Mouse (Mus musculus): ENCODE results near the gene Klhdc9. TPM values are rescaled to one million over a fixed set of nuclear protein-coding genes. Genes with fewer than 3 reads are reported as not detected.

Klhdc9 gene
- total RNA-seq, 1 experiment: 0.85 TPM

DNA sequence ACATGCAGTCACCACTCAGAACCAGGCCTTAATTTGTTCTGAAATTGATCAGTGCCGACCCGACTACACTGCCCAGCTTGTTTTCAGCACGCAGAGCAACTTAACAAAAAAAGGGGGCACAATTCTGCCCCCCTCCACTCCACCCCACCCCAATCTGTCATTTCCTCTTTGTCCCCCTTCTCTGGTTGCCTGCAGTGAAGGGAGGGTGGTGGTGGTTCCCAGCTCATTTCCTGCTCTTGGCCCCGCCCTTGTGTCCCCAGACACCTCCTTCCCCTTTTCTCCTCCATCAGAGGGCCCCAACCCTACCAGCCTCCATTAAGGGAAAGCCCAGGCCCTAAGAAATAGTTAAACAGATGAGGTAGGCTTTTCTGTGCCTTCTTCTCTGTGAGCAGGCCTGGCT, 29.5 kb upstream of the Klhdc9 start:
- in situ Hi-C loops (cut with MboI; ENCODE audit: low sequenced_read_pairs in 2 of 2, unreplicated experiment in 2 of 2): no loop called here
- Histone ChIP-seq H3K9me3 (ENCODE audit: control insufficient read depth, insufficient read depth, low read depth, low read length) (no peaks in the 10 kb centered on the region), H3K4me1 (ENCODE audit: control insufficient read depth in 2 of 2, insufficient read depth in 2 of 2, low read length in 2 of 2, poor library complexity in 1 of 2) (peaks cover 5 to 31% of the 10 kb centered on the region in 2 experiments; a peak in 3 of 4 replicates), H3K9ac (ENCODE audit: insufficient read depth, low read depth, low read length, poor library complexity, severe bottlenecking) (no peak overlapping the region), H3K27ac (ENCODE audit: insufficient read depth, low read depth, low read length, poor library complexity, severe bottlenecking) (0 out of 2 replicates have a peak overlapping the region, but pooled peaks have one; percentile 8), H3K36me3 (ENCODE audit: control insufficient read depth, insufficient read depth, low read length, poor library complexity, severe bottlenecking) (no peaks in the 10 kb centered on the region), H3K4me3 (ENCODE audit: insufficient read depth in 1 of 2, low read depth in 1 of 2, low read length in 2 of 2, poor library complexity in 1 of 2, severe bottlenecking in 1 of 2) (peak overlapping the region; percentile 27 to 32; a peak in 2 of 4 replicates)
- TF ChIP-seq MAFK (IDR thresholded peaks at IDR 0.05; ENCODE audit: insufficient read depth, low read depth, low read length) (no peak), HCFC1 (IDR thresholded peaks at IDR 0.05; ENCODE audit: borderline replicate concordance, insufficient read depth, low read length) (no peak), ZC3H11A (IDR thresholded peaks at IDR 0.05; ENCODE audit: borderline replicate concordance, low read depth, low read length) (no peak), ZNF384 (IDR thresholded peaks at IDR 0.05; ENCODE audit: low read depth, low read length) (no peak), CHD2 (IDR thresholded peaks at IDR 0.05; ENCODE audit: low read depth, low read length) (no peak)
- no peak for DNase-seq (ENCODE audit: low read depth, low spot score)

DNA sequence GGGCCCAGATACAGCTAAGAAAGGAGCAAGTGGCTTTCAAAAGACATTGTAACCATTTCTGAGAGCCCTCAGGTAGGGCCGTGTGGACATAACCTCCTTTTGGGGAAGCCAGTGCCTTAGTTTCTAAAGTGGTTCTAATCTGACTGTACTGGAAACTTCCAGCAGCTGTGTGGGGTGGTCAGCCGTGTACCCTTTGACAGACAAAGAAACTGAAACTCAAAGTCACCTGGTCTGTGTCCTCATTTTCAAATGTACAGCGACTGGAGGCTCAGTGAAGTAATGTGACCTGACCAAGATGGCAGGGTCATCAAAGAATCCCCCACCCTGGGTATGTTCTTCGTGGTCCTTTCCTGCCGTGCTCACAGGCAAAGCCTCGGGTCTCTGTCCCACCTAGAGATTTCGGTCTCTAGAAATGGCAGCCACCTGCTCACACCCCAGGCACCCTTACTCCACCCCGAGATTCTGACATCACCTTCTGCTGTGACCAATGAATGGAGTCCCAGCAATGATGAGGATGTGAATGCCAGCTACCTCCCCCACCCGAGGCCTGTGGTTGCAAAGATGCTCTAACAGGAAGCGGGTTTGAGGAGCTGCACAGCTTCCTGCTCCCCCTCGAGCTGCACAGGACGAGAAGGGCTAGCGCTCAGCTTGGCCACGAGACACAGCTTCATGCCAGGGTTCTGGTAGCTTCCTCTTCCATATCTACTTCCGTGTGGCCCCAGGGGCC, 27.9 kb upstream of the Klhdc9 start, which contains the start of gene Arhgap30:
TSS of gene Arhgap30 (plus strand) at position 579 of the 727 bp plus-strand sequence.
- H3K27ac ChIP-seq (ENCODE audit: insufficient read depth, low read depth, low read length, poor library complexity, severe bottlenecking): 0 out of 2 replicates have a peak within 1 kb of the TSS, but pooled peaks have one; percentile 8
- in situ Hi-C loops (cut with MboI; ENCODE audit: low sequenced_read_pairs in 2 of 2, unreplicated experiment in 2 of 2): no loop called here
- no peaks in the 10 kb centered on the region for H3K36me3 ChIP-seq (ENCODE audit: control insufficient read depth, insufficient read depth, low read length, poor library complexity, severe bottlenecking)
- no peak for TF ChIP-seq CHD2 (IDR thresholded peaks at IDR 0.05; ENCODE audit: low read depth, low read length)
- no peaks in the 10 kb centered on the region for H3K9me3 ChIP-seq (ENCODE audit: control insufficient read depth, insufficient read depth, low read depth, low read length)
- DNase-seq (ENCODE audit: low read depth, low spot score): no peak
- peaks cover 5 to 36% of the 10 kb centered on the region in 2 experiments; a peak in 3 of 4 replicates for H3K4me1 ChIP-seq (ENCODE audit: control insufficient read depth in 2 of 2, insufficient read depth in 2 of 2, low read length in 2 of 2, poor library complexity in 1 of 2)
- no peak within 1 kb of the TSS for H3K9ac ChIP-seq (ENCODE audit: insufficient read depth, low read depth, low read length, poor library complexity, severe bottlenecking)
- peak within 1 kb of the TSS; percentile 27 to 48 for H3K4me3 ChIP-seq (ENCODE audit: insufficient read depth in 1 of 2, low read depth in 1 of 2, low read length in 2 of 2, poor library complexity in 1 of 2, severe bottlenecking in 1 of 2)

DNA sequence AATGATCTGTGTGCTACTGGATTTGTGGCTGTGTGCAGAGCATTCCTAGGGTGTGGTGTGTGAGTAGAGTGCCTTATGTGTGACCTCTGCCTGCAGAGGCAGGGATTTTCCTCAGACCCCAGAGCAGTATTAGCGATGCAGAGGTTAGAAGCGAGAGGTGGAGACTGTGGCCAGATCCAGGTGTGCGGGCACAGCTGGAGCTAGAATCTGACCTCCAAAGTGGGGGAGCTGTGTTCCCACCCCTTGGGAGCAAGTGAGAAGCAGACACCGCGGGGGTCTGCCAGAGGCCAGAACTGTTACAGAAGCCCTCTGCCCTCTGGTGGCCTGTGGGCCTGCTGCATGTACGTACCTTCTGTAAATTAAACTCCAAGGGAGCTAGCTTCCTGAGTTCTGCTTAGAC, 26.5 kb upstream of the Klhdc9 start:
- no peaks in the 10 kb centered on the region for H3K9me3 ChIP-seq (ENCODE audit: control insufficient read depth, insufficient read depth, low read depth, low read length)
- H3K9ac ChIP-seq (ENCODE audit: insufficient read depth, low read depth, low read length, poor library complexity, severe bottlenecking): no peak overlapping the region
- no peak overlapping the region for H3K4me3 ChIP-seq (ENCODE audit: insufficient read depth in 1 of 2, low read depth in 1 of 2, low read length in 2 of 2, poor library complexity in 1 of 2, severe bottlenecking in 1 of 2)
- H3K36me3 ChIP-seq (ENCODE audit: control insufficient read depth, insufficient read depth, low read length, poor library complexity, severe bottlenecking): no peaks in the 10 kb centered on the region
- peaks cover 5 to 36% of the 10 kb centered on the region in 2 experiments; a peak in 3 of 4 replicates for H3K4me1 ChIP-seq (ENCODE audit: control insufficient read depth in 2 of 2, insufficient read depth in 2 of 2, low read length in 2 of 2, poor library complexity in 1 of 2)
- H3K27ac ChIP-seq (ENCODE audit: insufficient read depth, low read depth, low read length, poor library complexity, severe bottlenecking): no peak overlapping the region
- in situ Hi-C loops (cut with MboI; ENCODE audit: low sequenced_read_pairs in 2 of 2, unreplicated experiment in 2 of 2): no loop called here
- DNase-seq (ENCODE audit: low read depth, low spot score): no peak
- TF ChIP-seq CHD2 (IDR thresholded peaks at IDR 0.05; ENCODE audit: low read depth, low read length) (no peak), ZNF384 (IDR thresholded peaks at IDR 0.05; ENCODE audit: low read depth, low read length) (no peak), ZC3H11A (IDR thresholded peaks at IDR 0.05; ENCODE audit: borderline replicate concordance, low read depth, low read length) (no peak), MAFK (IDR thresholded peaks at IDR 0.05; ENCODE audit: insufficient read depth, low read depth, low read length) (no peak)

DNA sequence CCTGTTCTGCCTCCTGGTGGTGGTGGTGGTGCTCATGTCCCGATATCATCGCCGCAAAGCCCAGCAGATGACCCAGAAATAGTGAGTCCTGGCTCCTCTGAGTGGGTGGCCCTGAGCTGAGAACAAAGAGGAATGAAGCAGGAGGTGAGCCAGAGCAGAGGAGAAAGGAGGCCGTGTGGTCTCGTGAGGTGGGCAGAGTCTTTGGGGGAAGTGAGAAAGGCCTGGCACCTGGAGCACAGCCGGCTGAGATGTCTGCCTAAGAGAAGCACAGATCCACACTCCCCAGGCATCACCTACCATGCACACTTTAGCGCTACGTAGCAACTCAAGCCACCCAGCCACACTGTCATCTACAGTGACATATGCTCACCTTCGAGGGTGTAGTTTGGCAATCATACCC, 24.6 kb upstream of the Klhdc9 start:
- Histone ChIP-seq H3K9me3 (ENCODE audit: control insufficient read depth, insufficient read depth, low read depth, low read length) (no peaks in the 10 kb centered on the region), H3K36me3 (ENCODE audit: control insufficient read depth, insufficient read depth, low read length, poor library complexity, severe bottlenecking) (no peaks in the 10 kb centered on the region), H3K27ac (ENCODE audit: insufficient read depth, low read depth, low read length, poor library complexity, severe bottlenecking) (no peak overlapping the region), H3K4me3 (ENCODE audit: insufficient read depth in 1 of 2, low read depth in 1 of 2, low read length in 2 of 2, poor library complexity in 1 of 2, severe bottlenecking in 1 of 2) (no peak overlapping the region), H3K9ac (ENCODE audit: insufficient read depth, low read depth, low read length, poor library complexity, severe bottlenecking) (no peak overlapping the region), H3K4me1 (ENCODE audit: control insufficient read depth in 2 of 2, insufficient read depth in 2 of 2, low read length in 2 of 2, poor library complexity in 1 of 2) (peaks cover 2 to 36% of the 10 kb centered on the region in 2 experiments; a peak in 3 of 4 replicates)
- in situ Hi-C loops (cut with MboI; ENCODE audit: low sequenced_read_pairs in 2 of 2, unreplicated experiment in 2 of 2): no loop called here
- TF ChIP-seq CHD2 (IDR thresholded peaks at IDR 0.05; ENCODE audit: low read depth, low read length) (no peak), MAFK (IDR thresholded peaks at IDR 0.05; ENCODE audit: insufficient read depth, low read depth, low read length) (no peak), ZNF384 (IDR thresholded peaks at IDR 0.05; ENCODE audit: low read depth, low read length) (no peak), ZC3H11A (IDR thresholded peaks at IDR 0.05; ENCODE audit: borderline replicate concordance, low read depth, low read length) (no peak), HCFC1 (IDR thresholded peaks at IDR 0.05; ENCODE audit: borderline replicate concordance, insufficient read depth, low read length) (no peak)
- no peak for DNase-seq (ENCODE audit: low read depth, low spot score)

Data from ES-E14 (cell line).